Mouse (Mus musculus): ENCODE data around the gene Rufy1. TPM values are rescaled to one million over a fixed set of nuclear protein-coding genes. Genes with fewer than 3 reads are reported as not detected.

Rufy1 gene
- 29.0 and 31.7 TPM in 2 replicates for polyA plus RNA-seq (2015; fragmentation: Nextera tagmentation; extraction: Ambion mirVana)

GRCm38 (mm10) chr11:50430277-50431133 lies at the start of gene Rufy1:
Gene Rufy1, minus strand, starts transcription at chr11:50431125.
- Histone ChIP-seq H3K9ac (ENCODE audit: low read depth, low read length) (peak within 1 kb of the TSS; percentile 97), H3K27ac (peak within 1 kb of the TSS; percentile 98), H3K9me3 (replicated peaks; ENCODE audit: low read length) (no peaks in the 10 kb centered on the region), H3K4me1 (replicated peaks; ENCODE audit: insufficient read depth, low read length) (peaks cover 6% of the 10 kb centered on the region; the same call in 1 of the 2 replicates), H3K4me3 (replicated peaks; ENCODE audit: low read depth, low read length) (peak within 1 kb of the TSS; percentile 85), H3K36me3 (ENCODE audit: insufficient read depth, low read length) (no peaks in the 10 kb centered on the region), H3K4me2 (ENCODE audit: low read length) (peak within 1 kb of the TSS; percentile 77), H3K27me3 (ENCODE audit: insufficient read depth, low read length) (no peaks in the 10 kb centered on the region)
- DNase-seq (ENCODE audit: low spot score) (peak; percentile 92), ATAC-seq (replicated peaks; ENCODE audit: low FRiP score, low read depth) (peak; percentile 78)
- under 1% methylated on average over 88 of the region's 90 CpGs for WGBS
- peak; percentile 2; the same call in 1 of the 2 replicates for TF ChIP-seq CTCF (IDR thresholded peaks at IDR 0.05; ENCODE audit: low read depth)

GRCm38 (mm10) chr11:50478072-50478471 lies 47.1 kb upstream of the Rufy1 start:
- TF ChIP-seq CTCF (IDR thresholded peaks at IDR 0.05; ENCODE audit: low read depth), result no peak
- Histone ChIP-seq H3K36me3 (ENCODE audit: insufficient read depth, low read length) (no peaks in the 10 kb centered on the region), H3K9ac (ENCODE audit: low read depth, low read length) (no peak overlapping the region), H3K4me3 (replicated peaks; ENCODE audit: low read depth, low read length) (no peak overlapping the region), H3K4me2 (ENCODE audit: low read length) (no peak overlapping the region), H3K4me1 (replicated peaks; ENCODE audit: insufficient read depth, low read length) (no peaks in the 10 kb centered on the region), H3K9me3 (replicated peaks; ENCODE audit: low read length) (no peaks in the 10 kb centered on the region), H3K27me3 (ENCODE audit: insufficient read depth, low read length) (no peaks in the 10 kb centered on the region), H3K27ac (no peak overlapping the region)
- DNase-seq (ENCODE audit: low spot score) (no peak), ATAC-seq (replicated peaks; ENCODE audit: low FRiP score, low read depth) (no peak)
- WGBS, result 92% methylated on average over 2 of the region's 2 CpGs

- TF ChIP-seq CTCF (IDR thresholded peaks at IDR 0.05; ENCODE audit: low read depth), result no peak
Measured at GRCm38 (mm10) chr11:50477486-50478070, 46.7 kb upstream of the Rufy1 start.

GRCm38 (mm10) chr11:50476971-50477370 lies 46.0 kb upstream of the Rufy1 start:
- Histone ChIP-seq H3K4me1 (replicated peaks; ENCODE audit: insufficient read depth, low read length) (no peaks in the 10 kb centered on the region), H3K36me3 (ENCODE audit: insufficient read depth, low read length) (no peaks in the 10 kb centered on the region), H3K4me3 (replicated peaks; ENCODE audit: low read depth, low read length) (no peak overlapping the region), H3K9me3 (replicated peaks; ENCODE audit: low read length) (no peaks in the 10 kb centered on the region), H3K27ac (no peak overlapping the region), H3K27me3 (ENCODE audit: insufficient read depth, low read length) (no peaks in the 10 kb centered on the region), H3K4me2 (ENCODE audit: low read length) (no peak overlapping the region), H3K9ac (ENCODE audit: low read depth, low read length) (no peak overlapping the region)
- no peak for TF ChIP-seq CTCF (IDR thresholded peaks at IDR 0.05; ENCODE audit: low read depth)
- peak; percentile 28 for DNase-seq (ENCODE audit: low spot score)
- no peak for ATAC-seq (replicated peaks; ENCODE audit: low FRiP score, low read depth)
- 26% methylated on average over 6 of the region's 6 CpGs for WGBS

More at GRCm38 (mm10) chr11:50477486-50478070, 46.7 kb upstream of the Rufy1 start:
- Histone ChIP-seq H3K4me2 (ENCODE audit: low read length) (no peak overlapping the region), H3K9ac (ENCODE audit: low read depth, low read length) (no peak overlapping the region), H3K27ac (no peak overlapping the region), H3K4me1 (replicated peaks; ENCODE audit: insufficient read depth, low read length) (no peaks in the 10 kb centered on the region), H3K9me3 (replicated peaks; ENCODE audit: low read length) (no peaks in the 10 kb centered on the region), H3K4me3 (replicated peaks; ENCODE audit: low read depth, low read length) (no peak overlapping the region), H3K36me3 (ENCODE audit: insufficient read depth, low read length) (no peaks in the 10 kb centered on the region), H3K27me3 (ENCODE audit: insufficient read depth, low read length) (no peaks in the 10 kb centered on the region)
- DNase-seq (ENCODE audit: low spot score) (no peak), ATAC-seq (replicated peaks; ENCODE audit: low FRiP score, low read depth) (no peak)
- 78% methylated on average over 11 of the region's 11 CpGs for WGBS

- WGBS, result 44% methylated on average over 1 of the region's 1 CpGs
- H3K27ac ChIP-seq, result no peak overlapping the region
- H3K27me3 ChIP-seq (ENCODE audit: insufficient read depth, low read length), result no peaks in the 10 kb centered on the region
- no peaks in the 10 kb centered on the region for H3K36me3 ChIP-seq (ENCODE audit: insufficient read depth, low read length)
- no peak for TF ChIP-seq CTCF (IDR thresholded peaks at IDR 0.05; ENCODE audit: low read depth)
- no peaks in the 10 kb centered on the region for H3K4me1 ChIP-seq (replicated peaks; ENCODE audit: insufficient read depth, low read length)
- no peak for DNase-seq (ENCODE audit: low spot score)
- no peak for ATAC-seq (replicated peaks; ENCODE audit: low FRiP score, low read depth)
- no peak overlapping the region for H3K4me3 ChIP-seq (replicated peaks; ENCODE audit: low read depth, low read length)
- H3K9ac ChIP-seq (ENCODE audit: low read depth, low read length), result no peak overlapping the region
- H3K9me3 ChIP-seq (replicated peaks; ENCODE audit: low read length), result no peaks in the 10 kb centered on the region
- H3K4me2 ChIP-seq (ENCODE audit: low read length), result no peak overlapping the region
Measured at GRCm38 (mm10) chr11:50473933-50474332, 43.0 kb upstream of the Rufy1 start.

- H3K4me2 ChIP-seq (ENCODE audit: low read length), result no peak overlapping the region
- no peak overlapping the region for H3K9ac ChIP-seq (ENCODE audit: low read depth, low read length)
- 92% methylated on average over 11 of the region's 11 CpGs for WGBS
- H3K27ac ChIP-seq, result no peak overlapping the region
- DNase-seq (ENCODE audit: low spot score) (no peak), ATAC-seq (replicated peaks; ENCODE audit: low FRiP score, low read depth) (no peak)
- H3K4me1 ChIP-seq (replicated peaks; ENCODE audit: insufficient read depth, low read length), result no peaks in the 10 kb centered on the region
- no peaks in the 10 kb centered on the region for H3K27me3 ChIP-seq (ENCODE audit: insufficient read depth, low read length)
- H3K9me3 ChIP-seq (replicated peaks; ENCODE audit: low read length), result no peaks in the 10 kb centered on the region
- H3K36me3 ChIP-seq (ENCODE audit: insufficient read depth, low read length), result no peaks in the 10 kb centered on the region
- H3K4me3 ChIP-seq (replicated peaks; ENCODE audit: low read depth, low read length), result no peak overlapping the region
- no peak for TF ChIP-seq CTCF (IDR thresholded peaks at IDR 0.05; ENCODE audit: low read depth)
Measured at GRCm38 (mm10) chr11:50472161-50472939, 41.4 kb upstream of the Rufy1 start.
